Mouse (Mus musculus): ENCODE results near the gene Il1f10. TPM values are rescaled to one million over a fixed set of nuclear protein-coding genes. Genes with fewer than 3 reads are reported as not detected.

The Il1f10 gene
- total RNA-seq (2015) (not detected in 2 replicates), total RNA-seq (2017) (not detected in 2 replicates)

DNA sequence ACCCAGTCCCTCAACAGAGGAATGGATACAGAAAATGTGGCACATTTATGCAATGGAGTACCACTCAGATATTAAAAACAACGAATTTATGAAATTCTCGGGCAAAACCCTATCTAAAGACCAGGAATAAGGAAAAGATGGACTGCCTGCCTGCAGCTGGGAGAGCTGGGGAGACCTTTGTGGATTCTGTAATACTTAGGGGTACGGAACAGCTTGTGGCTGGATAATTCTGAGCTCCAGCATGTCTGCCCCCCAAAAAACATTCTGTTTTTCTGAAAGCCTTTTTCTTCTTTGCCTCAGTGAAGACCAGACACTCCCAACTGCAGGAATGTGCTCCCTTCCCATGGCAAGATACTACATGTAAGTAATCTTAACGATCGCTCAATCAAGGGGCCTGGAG lies at the start of gene Il1f10:
TSS of gene Il1f10 (plus strand) at position 301 of the 400 bp plus-strand sequence.
- ATAC-seq (ENCODE audit: poor library complexity, severe bottlenecking), result no peak

DNA sequence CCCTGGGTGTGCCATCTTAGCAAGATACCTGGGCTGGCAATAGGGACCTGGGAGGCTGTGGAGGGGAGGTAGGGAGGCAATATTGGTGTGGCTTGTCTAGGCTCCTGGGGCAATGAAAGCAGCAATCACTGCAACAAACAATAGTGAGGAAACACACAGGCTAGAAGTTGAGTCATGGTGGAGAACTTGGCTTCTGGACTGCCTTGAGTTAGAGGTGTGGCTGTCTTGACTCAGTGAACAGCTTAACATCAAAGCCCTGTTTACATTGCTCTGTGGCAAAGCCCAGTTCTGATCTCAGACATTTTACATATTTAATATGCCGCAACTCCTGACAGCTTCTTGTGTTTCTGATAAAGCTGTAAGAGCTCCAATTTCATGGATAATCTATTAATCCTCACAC lies 23.5 kb upstream of the Il1f10 start:
- ATAC-seq (ENCODE audit: poor library complexity, severe bottlenecking), result no peak

DNA sequence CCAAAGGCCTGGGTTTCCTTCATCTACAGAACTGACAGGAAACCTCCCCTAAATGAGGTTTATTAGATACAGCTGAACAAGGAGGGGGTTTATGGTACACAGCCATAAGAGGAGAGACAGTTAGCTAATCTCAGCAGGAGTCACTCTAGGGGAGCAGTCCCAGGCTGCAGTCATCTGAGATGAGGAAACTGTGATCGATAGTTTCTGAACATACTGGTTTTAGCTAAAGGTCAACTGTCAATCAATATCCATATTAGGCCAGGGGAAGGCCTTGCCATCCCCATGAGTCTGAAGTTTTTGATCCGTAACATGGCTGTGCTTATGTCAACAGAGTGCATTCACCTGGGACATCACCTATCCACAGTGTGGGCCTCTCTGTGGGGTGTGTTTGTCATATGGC lies 17.4 kb upstream of the Il1f10 start:
- ATAC-seq (ENCODE audit: poor library complexity, severe bottlenecking), result no peak

DNA sequence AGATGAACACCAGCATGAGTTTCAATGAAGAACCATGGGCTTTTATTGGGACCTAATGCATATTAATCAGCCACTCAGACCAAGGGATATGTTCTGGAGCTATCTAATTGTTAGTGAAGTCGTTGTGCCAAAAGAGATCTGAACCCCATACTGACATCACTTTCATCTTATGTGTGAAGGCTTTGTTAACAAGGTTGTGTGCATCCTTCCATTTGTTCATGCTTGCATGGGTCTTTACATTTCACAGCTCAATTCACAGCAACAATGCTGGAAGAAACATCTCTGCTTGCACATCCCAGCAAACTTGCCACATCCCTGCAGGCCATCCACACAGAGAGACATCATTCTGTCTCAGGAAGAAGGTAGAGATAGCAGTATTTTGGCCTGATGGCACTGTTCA lies 15.8 kb upstream of the Il1f10 start:
- ATAC-seq (ENCODE audit: poor library complexity, severe bottlenecking), result no peak

DNA sequence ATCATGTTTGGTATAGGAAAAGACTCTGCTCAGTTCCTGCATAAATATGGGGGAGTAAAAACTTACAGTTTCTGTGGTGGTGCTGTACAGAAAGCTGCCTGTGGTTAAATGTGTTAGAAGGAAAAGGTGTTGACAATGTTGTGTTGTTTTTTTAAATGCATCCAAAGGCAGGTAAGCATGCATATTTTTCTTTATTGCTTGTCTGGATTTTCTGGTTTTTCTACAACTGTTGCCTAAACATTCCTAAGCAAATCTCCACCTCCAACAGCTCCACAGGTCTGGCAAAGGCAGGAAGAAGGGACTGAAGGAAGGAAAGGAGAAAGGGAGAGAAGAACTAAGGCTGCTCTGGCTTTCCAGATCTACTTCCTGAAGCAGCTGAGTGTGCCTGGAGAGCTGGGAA lies 14.3 kb upstream of the Il1f10 start, which contains the start of gene Il1f5:
TSS of gene Il1f5 (plus strand) at position 301 of the 400 bp plus-strand sequence.
- no peak for ATAC-seq (ENCODE audit: poor library complexity, severe bottlenecking)

DNA sequence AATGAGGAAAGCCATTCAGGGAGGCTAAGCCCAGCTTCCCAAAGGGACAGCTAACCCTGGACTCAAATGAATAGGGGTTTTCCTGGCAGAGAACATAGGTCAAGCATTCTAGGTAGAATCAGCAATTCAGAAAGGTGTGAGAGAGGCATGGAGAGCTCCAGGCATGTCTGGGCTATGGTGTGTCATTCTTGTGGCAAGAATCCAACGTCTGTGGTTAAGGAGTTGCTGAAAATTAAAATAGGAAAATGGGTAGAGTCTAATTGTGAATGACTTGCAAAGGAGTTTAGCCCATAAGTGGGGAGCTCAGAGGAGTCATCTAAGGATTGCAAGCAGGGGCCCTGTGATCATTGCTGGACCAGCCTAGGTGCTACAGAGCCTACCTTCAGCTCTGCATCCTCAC lies 3.6 kb downstream of the Il1f10 start:
- ATAC-seq (ENCODE audit: poor library complexity, severe bottlenecking), result no peak

DNA sequence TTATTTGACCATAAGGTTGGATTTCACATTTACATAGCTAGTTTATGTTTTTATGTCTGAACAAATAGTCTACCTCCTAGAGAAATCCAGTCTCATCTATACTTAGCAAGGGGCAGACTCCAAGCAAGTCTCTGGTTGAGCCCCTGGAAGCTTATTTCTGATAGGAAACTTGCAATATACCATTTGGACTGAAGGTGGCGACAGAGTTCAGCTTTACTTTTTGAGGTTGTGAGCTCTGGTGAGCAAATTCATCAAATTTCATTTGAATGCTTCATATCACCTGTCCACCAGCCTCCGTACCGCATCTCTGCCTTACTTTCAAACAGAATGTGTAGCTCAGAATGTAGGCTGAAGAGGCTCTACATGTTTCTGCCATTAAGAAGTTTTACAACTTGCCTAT lies 5.8 kb downstream of the Il1f10 start:
- peak; percentile 88 for ATAC-seq (ENCODE audit: poor library complexity, severe bottlenecking)

DNA sequence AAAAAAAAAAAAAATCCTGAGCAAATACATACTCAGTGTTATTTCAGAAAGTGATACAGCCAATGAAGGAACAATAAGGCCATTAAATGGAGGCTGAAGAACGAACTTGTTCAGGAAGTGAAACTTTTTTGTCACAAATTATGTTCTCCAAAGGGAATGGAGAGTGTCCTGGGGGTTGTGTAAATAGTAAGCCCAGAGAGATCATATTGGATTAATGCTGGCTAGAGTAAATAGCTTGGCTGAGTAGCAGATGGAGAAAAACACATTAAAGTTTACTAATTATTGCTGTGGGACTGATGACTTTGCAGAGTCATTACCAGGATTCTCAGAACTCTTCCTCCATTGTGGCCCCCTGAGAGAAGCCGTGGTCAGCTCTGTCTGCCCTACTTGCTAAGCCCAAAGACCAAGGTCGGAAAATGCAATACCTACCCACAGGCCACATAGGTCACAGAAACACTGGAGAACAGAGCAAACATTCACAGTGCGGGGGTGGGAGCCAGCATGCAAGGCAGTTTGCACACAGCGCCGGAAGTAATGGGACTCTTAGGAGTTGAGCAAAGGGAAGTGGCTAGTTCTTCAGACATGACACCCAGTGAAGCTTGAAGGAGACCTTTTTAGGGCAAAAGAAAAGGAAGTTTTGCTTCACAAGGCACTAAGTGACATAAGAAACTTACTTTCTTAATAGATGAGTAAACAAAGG lies 20.5 kb downstream of the Il1f10 start:
- peak; percentile 93 for ATAC-seq (ENCODE audit: poor library complexity, severe bottlenecking)

DNA sequence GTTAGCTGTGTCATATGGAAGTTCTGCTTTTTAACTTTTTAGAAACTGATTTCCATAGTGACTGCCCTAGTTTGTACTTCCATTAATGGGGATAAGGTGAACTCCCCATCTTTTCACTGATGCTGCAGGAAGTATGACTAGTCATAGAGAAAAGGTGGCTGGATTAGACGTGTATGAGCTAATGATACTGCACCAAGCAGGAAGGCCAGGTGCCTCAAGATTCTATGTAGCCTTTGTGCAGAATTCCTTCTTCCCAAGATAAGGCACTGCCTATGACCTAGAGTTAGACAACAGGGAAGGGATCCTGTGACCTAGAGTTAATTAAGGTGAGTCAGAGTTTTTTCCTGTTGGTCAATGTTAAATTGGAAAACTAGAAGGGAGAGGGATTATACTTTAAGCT lies 25.9 kb downstream of the Il1f10 start:
- 0 out of 2 replicates have a peak, but pooled peaks have one; percentile 34 for ATAC-seq (ENCODE audit: poor library complexity, severe bottlenecking)

DNA sequence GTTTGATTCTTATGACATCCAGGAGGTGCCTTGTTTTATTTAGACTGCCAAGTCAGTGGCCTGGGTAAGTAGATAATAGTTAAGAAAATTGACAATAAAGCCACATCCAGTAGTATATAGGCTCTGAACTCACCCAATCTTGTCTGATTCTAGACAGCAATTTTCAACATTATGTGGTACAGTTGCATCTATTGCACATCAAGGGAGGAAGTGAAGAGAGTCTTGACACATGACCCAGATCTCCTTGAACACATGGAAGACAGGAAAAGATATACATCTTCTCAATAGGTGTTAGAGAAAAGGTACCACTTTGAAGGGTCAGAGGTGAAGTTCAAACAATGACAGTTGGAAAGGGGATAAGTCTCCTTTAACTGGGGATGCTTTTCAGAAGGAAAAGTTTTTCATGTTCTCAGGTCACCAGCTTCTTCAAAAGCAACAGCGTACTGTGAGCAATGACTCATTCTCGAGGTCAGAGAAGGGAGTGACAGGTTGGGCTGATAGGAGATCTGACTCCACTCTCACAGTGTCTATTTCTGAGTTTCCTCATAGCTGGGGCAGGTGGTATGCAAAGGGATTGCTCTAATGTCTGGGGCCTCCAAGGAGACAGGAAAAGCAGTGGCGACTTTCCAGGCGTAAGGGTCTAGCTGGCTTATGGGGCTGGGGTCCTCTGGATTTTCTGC lies 27.1 kb downstream of the Il1f10 start:
- ATAC-seq (ENCODE audit: poor library complexity, severe bottlenecking), result peak; percentile 90

DNA sequence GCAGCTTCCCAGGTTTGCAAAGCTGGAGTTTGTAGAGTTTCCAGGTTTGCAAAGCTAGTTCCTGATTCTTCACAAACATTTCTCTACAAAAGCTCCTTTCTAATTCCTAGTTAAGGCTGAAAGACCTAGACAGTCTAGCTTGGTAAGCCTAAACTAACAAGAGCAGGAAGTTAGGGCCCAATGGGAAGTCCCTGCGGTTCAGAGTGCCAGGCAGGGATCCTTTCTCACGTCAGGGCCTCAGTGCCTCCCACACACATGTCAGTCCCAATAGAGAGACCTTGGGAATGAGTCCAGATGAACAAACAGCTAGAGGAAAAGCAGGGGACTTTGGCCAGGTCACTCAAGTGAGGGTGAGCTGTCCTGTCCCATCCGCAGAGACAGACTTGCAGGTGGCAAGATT lies 44.3 kb downstream of the Il1f10 start:
- peak; percentile 66 for ATAC-seq (ENCODE audit: poor library complexity, severe bottlenecking)

DNA sequence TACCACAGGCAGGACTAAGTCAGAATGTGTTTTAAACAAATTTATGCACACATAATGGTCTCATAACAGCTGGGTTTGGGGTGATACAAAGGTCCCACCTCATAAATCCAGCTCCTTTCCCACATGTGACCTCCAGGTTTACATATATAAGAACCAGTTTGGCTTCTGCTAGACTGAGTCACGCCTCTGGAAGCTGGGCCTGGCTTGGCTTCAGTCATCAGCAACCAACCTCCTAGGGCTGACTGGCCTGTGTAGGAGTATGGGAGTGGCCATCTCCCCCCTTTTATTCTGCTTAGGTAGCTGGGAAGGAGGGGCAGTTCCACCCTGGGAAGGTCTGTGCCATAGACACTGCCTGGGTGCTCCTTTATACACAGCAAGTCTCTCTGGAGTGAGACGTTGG lies 45.5 kb downstream of the Il1f10 start, which contains the start of gene Il1rn:
TSS of gene Il1rn (plus strand) at position 309 of the 400 bp plus-strand sequence.
- ATAC-seq (ENCODE audit: poor library complexity, severe bottlenecking), result no peak

DNA sequence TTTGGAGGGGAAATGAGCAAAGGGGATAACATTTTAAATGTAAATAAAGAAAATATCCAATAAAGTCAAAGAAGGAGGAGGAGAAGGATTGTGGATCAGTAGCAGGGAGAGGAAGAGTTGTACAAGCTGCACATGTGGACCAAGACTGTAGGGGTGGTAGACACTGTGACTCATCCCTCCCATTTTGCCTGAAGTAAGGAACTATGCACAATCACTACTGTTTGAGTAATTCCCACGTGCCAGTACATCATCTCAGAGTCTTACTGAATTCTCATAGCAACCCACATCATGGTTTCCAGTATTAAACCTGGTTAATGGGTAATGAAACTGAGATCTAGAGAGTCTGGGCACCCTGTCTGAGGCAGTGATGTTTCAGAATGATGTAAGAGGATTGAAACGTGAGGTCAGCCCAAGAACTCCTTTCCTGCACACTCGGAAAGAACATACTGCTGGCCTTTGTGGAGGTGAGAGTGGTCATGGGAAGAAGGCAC lies 50.4 kb downstream of the Il1f10 start:
- ATAC-seq (ENCODE audit: poor library complexity, severe bottlenecking), result no peak

Other genes starting within 250 kb of the Il1f10 start
- gene Hnmt, start 241.8 kb upstream of the Il1f10 start, total RNA-seq (2015), result 15.1 and 16.1 TPM in 2 replicates
- 27.2 and 41.2 TPM in 2 replicates for gene Hnmt, start 241.8 kb upstream of the Il1f10 start, total RNA-seq (2017)
- gene Tbpl2, start 194.6 kb upstream of the Il1f10 start, total RNA-seq (2015), result not detected in 2 replicates
- not detected in 2 replicates for gene Tbpl2, start 194.6 kb upstream of the Il1f10 start, total RNA-seq (2017)
- gene Il1f8, start 138.0 kb upstream of the Il1f10 start, total RNA-seq (2015), result not detected in 2 replicates
- gene Il1f8, start 138.0 kb upstream of the Il1f10 start, total RNA-seq (2017), result not detected in 2 replicates
- gene Il1f9, start 104.7 kb upstream of the Il1f10 start, total RNA-seq (2015), result 55.9 and 64.6 TPM in 2 replicates
- gene Il1f9, start 104.7 kb upstream of the Il1f10 start, total RNA-seq (2017), result 38.3 and 38.4 TPM in 2 replicates
- not detected in 2 replicates for gene Il1f6, start 75.8 kb upstream of the Il1f10 start, total RNA-seq (2015)
- gene Il1f6, start 75.8 kb upstream of the Il1f10 start, total RNA-seq (2017), result not detected in 2 replicates
- gene Il1f5, start 14.2 kb upstream of the Il1f10 start, total RNA-seq (2015), result not detected in 2 replicates
- gene Il1f5, start 14.2 kb upstream of the Il1f10 start, total RNA-seq (2017), result not detected in 2 replicates
- 43.0 and 51.1 TPM in 2 replicates for gene Il1rn, start 45.7 kb downstream of the Il1f10 start, total RNA-seq (2015)
- 35.8 and 35.9 TPM in 2 replicates for gene Il1rn, start 45.7 kb downstream of the Il1f10 start, total RNA-seq (2017)
- 31.0 and 32.2 TPM in 2 replicates for gene Psd4, start 76.4 kb downstream of the Il1f10 start, total RNA-seq (2015)
- gene Psd4, start 76.4 kb downstream of the Il1f10 start, total RNA-seq (2017), result 64.7 and 71.7 TPM in 2 replicates
- gene Pax8, start 184.4 kb downstream of the Il1f10 start, total RNA-seq (2015), result 0.52 and 2.4 TPM in 2 replicates
- gene Pax8, start 184.4 kb downstream of the Il1f10 start, total RNA-seq (2017), result 0.24 and 0.48 TPM in 2 replicates